ENCODE assay signal across 8 mouse cellular contexts in genomic region chr7:73422223-73423113, GRCm38 (mm10). TPM values are rescaled to one million over a fixed set of nuclear protein-coding genes. Genes with fewer than 3 reads are reported as not detected.
DNase-seq lines count a peak whose midpoint lies in the region; ATAC-seq lines count a peak whose summit lies in the region.

No protein-coding gene starts in this region.

- no peak overlapping the region for H3K4me3 ChIP-seq in heart, embryonic 10.5 days
- H3K4me3 ChIP-seq in forebrain, embryonic 10.5 days = no peak overlapping the region
- H3K4me3 ChIP-seq in hindbrain, embryonic 12.5 days = no peak overlapping the region

- 35% methylated on average over 12 of the region's 12 CpGs for WGBS in heart, embryonic 10.5 days
- WGBS in forebrain, embryonic 10.5 days = 29% methylated on average over 12 of the region's 12 CpGs
- 29% methylated on average over 12 of the region's 12 CpGs for WGBS in hindbrain, embryonic 12.5 days

- H3K27ac ChIP-seq in heart, embryonic 10.5 days = no peak overlapping the region
- no peak overlapping the region for H3K27ac ChIP-seq in forebrain, embryonic 10.5 days
- H3K27ac ChIP-seq in hindbrain, embryonic 12.5 days = peak overlapping the region; percentile 49; the same call in 1 of the 2 replicates

- no peaks in the 10 kb centered on the region for H3K9me3 ChIP-seq in heart, embryonic 10.5 days
- H3K9me3 ChIP-seq in forebrain, embryonic 10.5 days = no peaks in the 10 kb centered on the region
- H3K9me3 ChIP-seq in hindbrain, embryonic 12.5 days (replicated peaks) = no peaks in the 10 kb centered on the region

- no peak overlapping the region for H3K9ac ChIP-seq in hindbrain, embryonic 12.5 days

- H3K36me3 ChIP-seq in heart, embryonic 10.5 days = peaks cover 25% of the 10 kb centered on the region
- peaks cover 59% of the 10 kb centered on the region for H3K36me3 ChIP-seq in forebrain, embryonic 10.5 days (replicated peaks)
- H3K36me3 ChIP-seq in hindbrain, embryonic 12.5 days = peaks cover 38% of the 10 kb centered on the region

- H3K27me3 ChIP-seq in heart, embryonic 10.5 days (ENCODE audit: insufficient read depth, poor library complexity, severe bottlenecking) = no peaks in the 10 kb centered on the region
- H3K27me3 ChIP-seq in forebrain, embryonic 10.5 days (ENCODE audit: poor library complexity, severe bottlenecking) = no peaks in the 10 kb centered on the region
- H3K27me3 ChIP-seq in hindbrain, embryonic 12.5 days = no peaks in the 10 kb centered on the region

- peaks cover 28% of the 10 kb centered on the region for H3K4me1 ChIP-seq in heart, embryonic 10.5 days
- H3K4me1 ChIP-seq in forebrain, embryonic 10.5 days = peaks cover 77% of the 10 kb centered on the region
- peaks cover 54% of the 10 kb centered on the region for H3K4me1 ChIP-seq in hindbrain, embryonic 12.5 days

- no peak overlapping the region for H3K4me2 ChIP-seq in hindbrain, embryonic 12.5 days (replicated peaks)

- ATAC-seq in hindbrain, embryonic 12.5 days (ENCODE audit: low FRiP score) = no peak
- peak; percentile 84 for ATAC-seq in megakaryocyte-erythroid progenitor cell, adult 5-6 weeks (replicated peaks; ENCODE audit: low FRiP score, low TSS enrichment, poor library complexity, severe bottlenecking)

- peak; percentile 77 to 88 for DNase-seq in heart, adult 18-20 months
- no peak for DNase-seq in heart, embryonic 10.5 days (ENCODE audit: low spot score)
- peak; percentile 46 for DNase-seq in c-Kit-positive CD71-negative TER-119-negative erythroid progenitor cells, embryonic 14.5 days (ENCODE audit: low read depth)
- peak; percentile 71 for DNase-seq in forebrain, embryonic 10.5 days (ENCODE audit: extremely low spot score, low spot score)
- DNase-seq in layer of hippocampus, postnatal 36 days = peak; percentile 74 to 82
- peak; percentile 82 for DNase-seq in skeletal muscle tissue, adult 2 months (ENCODE audit: low read depth, low spot score)

RNA-seq across cellular contexts. Expression of gene Rgma, which starts 47.2 kb away (rescaled TPM):
- total RNA-seq in heart, adult 18-20 months (2021) = 10 to 100 TPM; 34.5 to 51.1 TPM
- 3.4 and 6.9 TPM in 2 replicates for polyA plus RNA-seq in heart, embryonic 10.5 days (2016; fragmentation: Nextera tagmentation; extraction: Ambion mirVana)
- polyA plus RNA-seq in forebrain, embryonic 10.5 days (2016; fragmentation: Nextera tagmentation; extraction: Ambion mirVana) = 26.2 and 26.8 TPM in 2 replicates
- polyA plus RNA-seq in hindbrain, embryonic 12.5 days (2016; fragmentation: Nextera tagmentation; extraction: Ambion mirVana) = 55.3 and 55.7 TPM in 2 replicates
- 10 to 100 TPM; 44.1 to 48.8 TPM for total RNA-seq in layer of hippocampus, postnatal 36 days (2021)
- not detected in 2 replicates for total RNA-seq in megakaryocyte-erythroid progenitor cell, adult 5-6 weeks (2014; fragmentation: Nextera tagmentation)
- total RNA-seq in megakaryocyte-erythroid progenitor cell, adult 5-6 weeks (2017) = not detected in 2 replicates

Comparison
In these comparisons a context has a peak if more than half of its experiments do, and no peak if none do; other contexts are left out.
1. RNA of gene Rgma, which starts 47.2 kb away (total RNA-seq): 34.5 to 51.1 TPM in heart, adult 18-20 months and 44.1 to 48.8 TPM in layer of hippocampus, postnatal 36 days; not detected in megakaryocyte-erythroid progenitor cell, adult 5-6 weeks; every median in the first group is over 10 times any median in the second.